ENCODE assay signal across 15 mouse cellular contexts in the genomic region with DNA sequence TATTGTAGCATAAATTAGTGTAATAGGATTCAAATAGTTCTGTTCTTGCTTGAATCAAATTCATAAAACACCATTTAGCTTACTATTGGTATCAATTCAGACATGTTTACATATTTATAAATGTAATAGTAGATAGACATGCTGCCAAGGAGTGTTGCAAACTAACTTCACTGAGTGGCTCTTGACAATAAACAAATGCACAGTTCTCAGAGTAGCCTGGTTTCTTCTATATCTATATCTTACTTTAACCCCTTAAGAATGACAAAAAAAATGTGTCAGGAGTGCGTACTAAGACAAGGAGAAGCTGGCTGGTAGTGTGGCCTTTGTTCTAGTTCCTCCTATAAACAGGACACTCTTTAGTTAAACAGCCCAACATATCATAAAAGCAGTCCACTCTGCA.
"Had no signal": no experiment of that assay in that cellular context is flagged by ENCODE, and none has a peak within 500 bp of the region (broad histone marks: within the 10 kb centered on the region; RNA-seq: fewer than 3 reads in every experiment).

No protein-coding gene starts in this region.

- H3K9ac ChIP-seq: neural tube, embryonic 15.5 days; stomach, embryonic 15.5 days had no signal

- H3K4me3 ChIP-seq: neural tube, embryonic 15.5 days; stomach, embryonic 15.5 days had no signal

- H3K36me3 ChIP-seq: neural tube, embryonic 15.5 days; stomach, embryonic 15.5 days had no signal

- DNase-seq: retina, postnatal 1 day; right cerebral cortex, adult 18-20 months; right cerebral cortex, postnatal 14 days; right cerebral cortex, postnatal 25 days; right cerebral cortex, postnatal 4 days; spleen, adult 18-20 months; thymus, adult 18-20 months; thymus, adult 2 months; thymus, postnatal 14 days; thymus, postnatal 25 days; thymus, postnatal 36 days; thymus, postnatal 4 days had no signal

- H3K4me2 ChIP-seq: neural tube, embryonic 15.5 days; stomach, embryonic 15.5 days had no signal

- H3K27ac ChIP-seq: neural tube, embryonic 15.5 days; stomach, embryonic 15.5 days; stomach, postnatal 0 days had no signal

- H3K4me1 ChIP-seq: neural tube, embryonic 15.5 days; stomach, embryonic 15.5 days had no signal

- H3K27me3 ChIP-seq: neural tube, embryonic 15.5 days; stomach, embryonic 15.5 days had no signal

- H3K9me3 ChIP-seq: neural tube, embryonic 15.5 days; stomach, embryonic 15.5 days had no signal
